Mouse (Mus musculus): ENCODE measurements around the gene Gpr34. TPM values are rescaled to one million over a fixed set of nuclear protein-coding genes. Genes with fewer than 3 reads are reported as not detected.

Gpr34 gene
- polyA plus RNA-seq, 1 experiment from 2014 or later: 1.8 TPM

GRCm38 (mm10) chrX:13656721-13657120, 24.8 kb downstream of the Gpr34 start:
- 6% methylated on average over 1 of the region's 1 CpGs for WGBS
- no peaks in the 10 kb centered on the region for H3K4me1 ChIP-seq (replicated peaks; ENCODE audit: control insufficient read depth, insufficient read depth, low read length)
- H3K36me3 ChIP-seq (ENCODE audit: control insufficient read depth, insufficient read depth, low read length): no peaks in the 10 kb centered on the region

GRCm38 (mm10) chrX:13658616-13659140, 26.8 kb downstream of the Gpr34 start:
- 75% methylated on average over 3 of the region's 3 CpGs for whole genome bisulfite sequencing
- Histone ChIP-seq H3K4me2 (ENCODE audit: low read depth, low read length) (no peak overlapping the region), H3K27me3 (ENCODE audit: control insufficient read depth, insufficient read depth, low read depth, low read length) (peaks cover 2% of the 10 kb centered on the region; the same call in 1 of the 2 replicates), H3K4me3 (ENCODE audit: low read length) (no peak overlapping the region), H3K27ac (ENCODE audit: low read length) (no peak overlapping the region), H3K4me1 (replicated peaks; ENCODE audit: control insufficient read depth, insufficient read depth, low read length) (no peaks in the 10 kb centered on the region), H3K9ac (ENCODE audit: low read length) (no peak overlapping the region), H3K36me3 (ENCODE audit: control insufficient read depth, insufficient read depth, low read length) (no peaks in the 10 kb centered on the region), H3K9me3 (ENCODE audit: control insufficient read depth, low read length) (no peaks in the 10 kb centered on the region)
- no peak for ATAC-seq (ENCODE audit: low read depth)

More at GRCm38 (mm10) chrX:13656721-13657120, 24.8 kb downstream of the Gpr34 start:
- H3K9ac ChIP-seq (ENCODE audit: low read length): no peak overlapping the region
- no peaks in the 10 kb centered on the region for H3K9me3 ChIP-seq (ENCODE audit: control insufficient read depth, low read length)
- no peak overlapping the region for H3K4me3 ChIP-seq (ENCODE audit: low read length)
- H3K4me2 ChIP-seq (ENCODE audit: low read depth, low read length): no peak overlapping the region
- H3K27ac ChIP-seq (ENCODE audit: low read length): no peak overlapping the region
- no peak for ATAC-seq (ENCODE audit: low read depth)
- peaks cover 2% of the 10 kb centered on the region; the same call in 1 of the 2 replicates for H3K27me3 ChIP-seq (ENCODE audit: control insufficient read depth, insufficient read depth, low read depth, low read length)

DNA sequence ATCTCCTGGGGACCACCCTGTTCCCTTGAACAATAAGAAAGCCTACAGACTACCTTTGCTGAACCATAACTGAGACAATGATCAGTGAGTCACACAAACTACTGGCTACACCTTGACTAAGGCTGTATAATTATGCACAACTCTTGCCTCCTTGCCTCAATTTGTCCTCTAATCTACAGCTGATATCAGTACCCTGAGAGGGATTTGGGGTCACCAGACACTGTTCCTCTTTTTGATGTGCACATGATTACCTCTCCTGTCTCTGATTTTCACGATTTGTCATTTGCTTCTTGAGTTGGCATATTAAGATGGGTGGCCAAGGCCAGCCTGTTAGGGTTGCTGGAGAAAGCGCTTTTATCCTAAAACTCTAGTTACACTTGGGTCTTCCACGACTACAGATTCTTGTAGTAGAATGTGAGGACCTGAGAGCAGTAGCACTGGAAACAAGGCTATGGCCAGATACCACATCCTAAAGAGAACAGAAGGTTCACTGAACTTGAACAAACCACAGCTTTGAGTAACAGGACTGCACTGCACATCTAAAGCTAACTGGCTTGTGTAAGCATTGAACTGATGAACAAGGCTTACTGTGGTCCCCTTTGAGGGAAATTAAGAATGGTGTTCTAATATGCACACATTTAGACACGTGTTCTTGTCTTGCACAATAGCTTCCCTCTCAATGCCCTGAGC, 27.5 kb downstream of the Gpr34 start:
- no peak for ATAC-seq (ENCODE audit: low read depth)
- no peaks in the 10 kb centered on the region for H3K4me1 ChIP-seq (replicated peaks; ENCODE audit: control insufficient read depth, insufficient read depth, low read length)

GRCm38 (mm10) chrX:13661063-13661462, 29.2 kb downstream of the Gpr34 start, which contains the start of gene Gpr82:
TSS of gene Gpr82 (plus strand) at chrX:13661363.
- no peaks in the 10 kb centered on the region for H3K9me3 ChIP-seq (ENCODE audit: control insufficient read depth, low read length)
- no peaks in the 10 kb centered on the region for H3K4me1 ChIP-seq (replicated peaks; ENCODE audit: control insufficient read depth, insufficient read depth, low read length)
- H3K27me3 ChIP-seq (ENCODE audit: control insufficient read depth, insufficient read depth, low read depth, low read length): peaks cover 2% of the 10 kb centered on the region; the same call in 1 of the 2 replicates
- H3K4me2 ChIP-seq (ENCODE audit: low read depth, low read length): no peak within 1 kb of the TSS
- no peak within 1 kb of the TSS for H3K27ac ChIP-seq (ENCODE audit: low read length)
- H3K36me3 ChIP-seq (ENCODE audit: control insufficient read depth, insufficient read depth, low read length): no peaks in the 10 kb centered on the region
- H3K4me3 ChIP-seq (ENCODE audit: low read length): no peak within 1 kb of the TSS
- WGBS: 85% methylated on average over 5 of the region's 5 CpGs
- no peak within 1 kb of the TSS for H3K9ac ChIP-seq (ENCODE audit: low read length)
- no peak for ATAC-seq (ENCODE audit: low read depth)

More for the DNA sequence above, 27.5 kb downstream of the Gpr34 start:
- Histone ChIP-seq H3K9me3 (ENCODE audit: control insufficient read depth, low read length) (no peaks in the 10 kb centered on the region), H3K27ac (ENCODE audit: low read length) (no peak overlapping the region), H3K27me3 (ENCODE audit: control insufficient read depth, insufficient read depth, low read depth, low read length) (peaks cover 2% of the 10 kb centered on the region; the same call in 1 of the 2 replicates), H3K36me3 (ENCODE audit: control insufficient read depth, insufficient read depth, low read length) (no peaks in the 10 kb centered on the region), H3K4me2 (ENCODE audit: low read depth, low read length) (no peak overlapping the region), H3K4me3 (ENCODE audit: low read length) (no peak overlapping the region), H3K9ac (ENCODE audit: low read length) (no peak overlapping the region)
- 79% methylated on average over 4 of the region's 4 CpGs for WGBS

DNA sequence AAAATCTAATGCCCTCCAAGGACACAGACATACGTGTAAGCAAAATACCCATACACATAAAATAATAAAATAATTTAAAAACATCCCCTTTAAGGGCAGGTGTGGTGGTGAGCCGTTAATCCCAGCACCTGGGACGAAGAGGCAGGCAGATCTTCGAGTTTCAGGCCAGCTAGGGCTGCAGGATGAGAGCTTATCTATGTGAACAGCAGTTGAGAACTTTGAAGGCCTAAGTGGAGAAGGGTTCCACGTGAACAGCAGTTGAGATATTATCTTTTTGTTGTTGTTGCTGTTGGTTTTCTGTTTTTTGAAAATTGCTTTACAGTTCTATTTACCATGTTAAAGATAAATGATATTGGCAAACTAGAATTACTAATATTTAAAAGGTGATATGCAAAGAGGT, 37.0 kb downstream of the Gpr34 start:
- Histone ChIP-seq H3K9ac (ENCODE audit: low read length) (no peak overlapping the region), H3K9me3 (ENCODE audit: control insufficient read depth, low read length) (no peaks in the 10 kb centered on the region), H3K27ac (ENCODE audit: low read length) (no peak overlapping the region), H3K36me3 (ENCODE audit: control insufficient read depth, insufficient read depth, low read length) (no peaks in the 10 kb centered on the region), H3K4me2 (ENCODE audit: low read depth, low read length) (no peak overlapping the region), H3K4me1 (replicated peaks; ENCODE audit: control insufficient read depth, insufficient read depth, low read length) (no peaks in the 10 kb centered on the region), H3K27me3 (ENCODE audit: control insufficient read depth, insufficient read depth, low read depth, low read length) (no peaks in the 10 kb centered on the region), H3K4me3 (ENCODE audit: low read length) (no peak overlapping the region)
- WGBS: 74% methylated on average over 5 of the region's 5 CpGs
- no peak for ATAC-seq (ENCODE audit: low read depth)

GRCm38 (mm10) chrX:13670342-13670741, 38.5 kb downstream of the Gpr34 start:
- Histone ChIP-seq H3K4me3 (ENCODE audit: low read length) (no peak overlapping the region), H3K4me2 (ENCODE audit: low read depth, low read length) (no peak overlapping the region), H3K27me3 (ENCODE audit: control insufficient read depth, insufficient read depth, low read depth, low read length) (no peaks in the 10 kb centered on the region), H3K9ac (ENCODE audit: low read length) (no peak overlapping the region), H3K4me1 (replicated peaks; ENCODE audit: control insufficient read depth, insufficient read depth, low read length) (no peaks in the 10 kb centered on the region), H3K36me3 (ENCODE audit: control insufficient read depth, insufficient read depth, low read length) (no peaks in the 10 kb centered on the region), H3K9me3 (ENCODE audit: control insufficient read depth, low read length) (no peaks in the 10 kb centered on the region), H3K27ac (ENCODE audit: low read length) (no peak overlapping the region)
- WGBS: 70% methylated on average over 3 of the region's 3 CpGs
- ATAC-seq (ENCODE audit: low read depth): no peak

GRCm38 (mm10) chrX:13673001-13673400, 41.1 kb downstream of the Gpr34 start:
- ATAC-seq (ENCODE audit: low read depth): no peak
- Histone ChIP-seq H3K27me3 (ENCODE audit: control insufficient read depth, insufficient read depth, low read depth, low read length) (no peaks in the 10 kb centered on the region), H3K9me3 (ENCODE audit: control insufficient read depth, low read length) (no peaks in the 10 kb centered on the region), H3K36me3 (ENCODE audit: control insufficient read depth, insufficient read depth, low read length) (no peaks in the 10 kb centered on the region), H3K4me2 (ENCODE audit: low read depth, low read length) (no peak overlapping the region), H3K27ac (ENCODE audit: low read length) (no peak overlapping the region), H3K9ac (ENCODE audit: low read length) (no peak overlapping the region), H3K4me3 (ENCODE audit: low read length) (no peak overlapping the region), H3K4me1 (replicated peaks; ENCODE audit: control insufficient read depth, insufficient read depth, low read length) (no peaks in the 10 kb centered on the region)
- WGBS: 74% methylated on average over 3 of the region's 3 CpGs

- Histone ChIP-seq H3K27me3 (ENCODE audit: control insufficient read depth, insufficient read depth, low read depth, low read length) (no peaks in the 10 kb centered on the region), H3K4me3 (ENCODE audit: low read length) (no peak overlapping the region), H3K9ac (ENCODE audit: low read length) (no peak overlapping the region), H3K27ac (ENCODE audit: low read length) (no peak overlapping the region), H3K36me3 (ENCODE audit: control insufficient read depth, insufficient read depth, low read length) (no peaks in the 10 kb centered on the region), H3K9me3 (ENCODE audit: control insufficient read depth, low read length) (no peaks in the 10 kb centered on the region), H3K4me1 (replicated peaks; ENCODE audit: control insufficient read depth, insufficient read depth, low read length) (no peaks in the 10 kb centered on the region), H3K4me2 (ENCODE audit: low read depth, low read length) (no peak overlapping the region)
- WGBS: 75% methylated on average over 3 of the region's 3 CpGs
- ATAC-seq (ENCODE audit: low read depth): no peak
Observed at GRCm38 (mm10) chrX:13681748-13682147, 49.9 kb downstream of the Gpr34 start.

DNA sequence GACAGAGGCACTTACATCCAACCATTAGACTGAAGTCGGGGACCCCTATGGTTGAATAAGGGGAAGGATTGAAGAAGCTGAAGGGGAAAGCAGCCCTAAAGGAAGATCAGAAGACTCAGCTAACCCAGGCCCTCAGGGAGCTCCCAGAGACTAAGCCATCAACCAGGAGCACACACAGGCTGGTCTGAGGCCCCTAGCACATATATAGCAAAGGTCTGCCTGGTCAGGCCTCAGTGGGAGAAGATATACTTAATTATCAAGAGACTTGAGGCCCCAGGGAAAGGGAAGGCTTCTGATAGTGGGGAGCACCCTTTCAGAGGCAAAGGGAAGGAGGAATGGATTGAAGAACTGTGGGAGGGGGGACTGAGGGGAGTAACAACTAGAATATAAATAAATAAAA, 54.7 kb downstream of the Gpr34 start:
- ATAC-seq (ENCODE audit: low read depth): no peak
- WGBS: 83% methylated on average over 1 of the region's 1 CpGs
- no peak overlapping the region for H3K9ac ChIP-seq (ENCODE audit: low read length)
- H3K36me3 ChIP-seq (ENCODE audit: control insufficient read depth, insufficient read depth, low read length): no peaks in the 10 kb centered on the region
- no peak overlapping the region for H3K4me2 ChIP-seq (ENCODE audit: low read depth, low read length)
- no peaks in the 10 kb centered on the region for H3K9me3 ChIP-seq (ENCODE audit: control insufficient read depth, low read length)
- no peak overlapping the region for H3K4me3 ChIP-seq (ENCODE audit: low read length)
- no peaks in the 10 kb centered on the region for H3K27me3 ChIP-seq (ENCODE audit: control insufficient read depth, insufficient read depth, low read depth, low read length)
- H3K4me1 ChIP-seq (replicated peaks; ENCODE audit: control insufficient read depth, insufficient read depth, low read length): no peaks in the 10 kb centered on the region
- no peak overlapping the region for H3K27ac ChIP-seq (ENCODE audit: low read length)

Measured in lung, embryonic 16.5 days (tissue).